Mouse (Mus musculus) v-Abl transformed pro-B cells (cell line): Measurements from ENCODE around the gene Spr.

Experiments used
- in situ Hi-C, 2 experiments: fragments of 400-800 bp; cut with MboI; formaldehyde crosslinking; loops; one replicate each; pipeline ENCODE4 v1.15.1; 2025; ENCODE audit not compliant: unreplicated experiment in 2 of 2

Gene Spr

DNA sequence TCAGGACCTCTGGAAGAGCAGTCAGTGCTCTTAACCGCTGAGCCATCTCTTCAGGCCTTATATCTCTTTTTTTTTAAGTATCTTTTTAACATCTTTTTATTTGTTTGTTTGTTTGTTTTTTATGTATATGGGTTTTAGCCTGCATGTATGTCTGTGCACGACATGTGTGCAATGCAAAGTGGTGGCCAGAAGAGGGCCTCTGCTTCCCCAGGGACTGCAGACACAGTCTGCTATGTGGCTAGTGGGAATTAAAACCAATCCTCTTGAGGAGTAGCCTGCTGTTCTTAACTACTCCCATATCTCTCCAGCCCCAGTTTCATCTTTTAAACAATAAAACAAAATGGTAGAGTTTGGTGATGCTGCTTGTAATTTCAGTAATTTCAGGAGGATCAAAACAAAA, 2.0 kb upstream of the Spr start:
- in situ Hi-C loops: loop anchor here in 1 of 2 experiments (25.0 kb wide), 1 partner anchor 873 kb away; the partner anchor contains the start of gene Figla

DNA sequence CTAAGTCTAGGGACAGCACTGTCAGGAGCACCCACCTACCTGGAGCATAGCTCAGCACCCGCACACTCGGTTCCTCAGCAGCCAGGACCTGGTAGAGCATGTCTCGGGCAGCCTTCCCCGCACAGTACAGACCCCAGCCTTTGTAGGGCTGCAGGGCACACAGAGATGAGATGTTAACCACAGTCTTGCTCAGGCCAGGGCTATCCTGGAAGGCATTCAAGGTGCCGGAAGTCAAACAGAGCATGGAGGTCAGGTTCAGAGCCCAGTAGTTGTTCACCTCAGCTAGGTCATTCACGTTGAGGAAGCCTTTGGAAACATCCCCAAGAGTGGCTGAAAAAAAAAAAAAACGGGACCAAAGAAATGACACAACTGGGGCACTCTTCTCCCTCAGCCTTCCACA, 782 bp downstream of the Spr start:
- in situ Hi-C loops: loop anchor here in 1 of 2 experiments (25.0 kb wide), 1 partner anchor 876 kb away; the partner anchor contains the start of gene Figla

DNA sequence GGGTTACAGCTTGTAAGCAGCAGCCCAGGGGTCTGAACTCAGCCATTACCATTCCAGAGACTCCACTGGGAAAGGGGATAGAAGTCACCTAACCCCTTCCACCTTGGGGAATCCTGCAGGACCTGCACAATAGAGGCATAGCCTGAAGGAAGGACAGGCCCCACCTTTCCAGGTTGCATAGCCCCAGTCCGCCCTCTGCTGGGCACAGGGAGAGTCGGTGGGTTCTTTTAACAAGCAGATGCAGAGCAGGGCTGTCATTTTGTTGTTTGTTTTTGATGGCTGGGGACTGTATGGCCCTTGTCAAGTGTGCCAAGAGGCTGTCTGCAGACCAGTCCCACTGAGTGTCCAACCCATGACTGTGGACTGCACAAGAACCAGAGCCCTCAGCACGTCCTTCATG, 4.8 kb downstream of the Spr start:
- in situ Hi-C loops: loop anchor here (5.0 to 25.0 kb wide), 3 partner anchors 95 to 1040 kb away; partner anchors contain the start of gene Figla (in 1 of the 2)

DNA sequence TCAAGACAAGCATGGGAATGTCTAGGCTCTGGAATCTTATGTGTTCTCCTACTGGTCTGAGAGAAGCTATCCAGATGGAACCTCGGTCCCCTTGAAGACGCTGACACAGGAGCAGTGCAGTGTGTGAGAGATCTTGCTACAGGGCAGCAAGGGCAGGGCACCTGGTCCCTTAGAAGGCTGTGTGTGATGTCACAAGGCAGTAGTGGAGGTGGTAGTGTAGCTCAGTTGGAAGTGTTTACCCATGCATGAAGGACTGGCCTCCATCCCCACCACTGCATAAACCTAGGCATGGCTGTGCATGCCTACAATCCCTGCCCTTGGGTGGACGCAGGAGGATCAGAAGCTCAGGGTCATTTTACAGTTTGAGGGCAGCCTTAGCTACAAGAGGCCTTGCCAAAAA, 5.3 kb downstream of the Spr start:
- in situ Hi-C loops: loop anchor here (5.0 to 25.0 kb wide), 3 partner anchors 95 to 1040 kb away; partner anchors contain the start of gene Figla (in 1 of the 2)

DNA sequence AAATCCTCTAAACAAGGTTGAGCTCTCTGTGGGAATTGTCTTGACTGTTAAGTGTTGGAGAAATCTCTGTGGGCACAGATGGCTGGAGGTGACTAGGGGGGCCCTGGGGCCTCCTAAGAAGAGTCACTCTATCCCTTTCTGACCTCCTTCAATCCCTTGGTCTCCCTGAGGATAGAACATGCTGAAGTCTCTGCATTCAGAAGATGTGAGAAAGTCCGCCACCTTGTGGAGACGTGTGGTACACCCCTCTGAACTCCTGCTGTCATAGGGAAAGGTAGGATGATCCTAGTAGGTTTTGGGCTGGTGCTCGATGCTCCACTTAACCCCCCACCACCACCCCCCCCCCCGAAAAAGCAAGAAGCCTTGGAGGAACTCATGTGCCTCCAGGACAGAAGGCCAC, 5.9 kb downstream of the Spr start:
- in situ Hi-C loops: loop anchor here (5.0 to 25.0 kb wide), 3 partner anchors 94 to 1039 kb away; partner anchors contain the start of gene Figla (in 1 of the 2)

DNA sequence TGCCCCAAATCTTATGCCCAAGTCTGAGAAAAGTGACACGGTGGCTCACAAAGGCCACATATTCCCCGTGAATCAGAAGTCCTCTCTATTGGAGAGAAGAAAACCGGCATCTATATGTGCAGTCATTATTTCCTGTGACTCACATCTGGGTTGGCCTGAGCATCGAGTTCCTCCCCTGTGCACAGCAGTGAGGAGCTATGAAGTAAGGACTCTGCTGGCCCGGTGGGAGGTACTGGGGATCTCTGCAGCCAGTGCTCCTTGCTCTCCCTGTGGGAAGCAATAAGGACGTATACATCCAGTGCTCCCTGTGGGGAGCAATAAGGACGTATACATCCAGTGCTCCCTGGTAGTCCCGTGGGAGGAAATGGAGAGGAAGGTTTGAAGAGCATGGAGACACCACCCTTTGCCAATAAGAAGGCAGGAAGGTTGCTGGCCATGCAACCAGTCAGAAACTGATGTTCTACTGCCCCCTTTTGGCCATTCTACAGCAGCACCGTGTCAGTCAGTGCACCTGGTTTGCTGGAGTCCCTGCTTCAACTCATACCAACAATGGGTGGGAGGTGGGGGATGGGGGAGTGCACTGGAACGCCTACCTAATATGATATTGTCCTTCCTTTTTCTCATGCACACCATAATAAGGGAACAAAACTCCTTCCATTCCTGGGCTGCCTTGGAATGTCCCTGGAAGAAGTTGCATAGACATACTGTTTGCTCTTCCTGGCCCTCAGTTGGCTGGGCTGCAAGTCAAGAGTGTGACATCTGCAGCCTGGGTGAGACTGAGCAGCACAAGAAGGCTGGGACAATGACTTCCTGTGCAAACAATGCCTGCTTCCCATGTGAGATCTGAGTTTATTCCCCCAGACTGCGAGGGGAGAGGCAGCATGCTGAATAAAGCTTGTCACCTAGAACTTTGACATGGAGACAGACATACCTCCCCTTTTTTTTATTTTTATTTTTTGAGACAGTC, 19.7 kb downstream of the Spr start:
- in situ Hi-C loops: loop anchor here in 1 of 2 experiments (25.0 kb wide), 1 partner anchor 1231 kb away; no protein-coding TSS in a partner anchor

DNA sequence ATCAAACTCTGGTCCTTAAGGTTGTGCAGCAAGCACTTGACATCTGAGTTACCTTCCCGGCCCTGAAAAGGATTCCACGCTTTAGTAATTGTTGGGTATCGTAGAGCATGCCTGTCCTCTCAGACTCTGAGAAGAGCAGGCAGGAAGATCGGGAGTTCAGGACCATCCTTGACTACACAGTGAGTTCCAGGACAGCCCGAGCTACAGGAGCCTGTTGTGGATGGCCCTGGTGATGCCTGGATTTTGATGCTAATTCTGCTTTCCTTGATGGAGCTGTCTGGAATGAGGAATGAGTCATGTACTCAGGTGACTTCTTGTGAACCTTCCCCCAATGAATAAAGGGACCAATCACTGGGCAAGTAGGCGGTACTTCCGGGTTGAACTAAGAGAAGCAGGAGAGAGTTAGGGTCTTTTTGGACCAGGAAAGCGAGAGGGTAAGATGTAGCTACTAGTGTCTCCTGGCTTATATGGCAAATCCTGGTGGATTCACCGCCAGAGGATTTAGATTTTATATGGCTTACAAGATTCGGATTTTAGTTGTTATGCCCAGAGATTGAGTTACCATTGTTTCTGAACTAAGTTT, 32.4 kb downstream of the Spr start:
- in situ Hi-C loops: loop anchor here in 1 of 2 experiments (25.0 kb wide), 1 partner anchor 1218 kb away; no protein-coding TSS in a partner anchor

DNA sequence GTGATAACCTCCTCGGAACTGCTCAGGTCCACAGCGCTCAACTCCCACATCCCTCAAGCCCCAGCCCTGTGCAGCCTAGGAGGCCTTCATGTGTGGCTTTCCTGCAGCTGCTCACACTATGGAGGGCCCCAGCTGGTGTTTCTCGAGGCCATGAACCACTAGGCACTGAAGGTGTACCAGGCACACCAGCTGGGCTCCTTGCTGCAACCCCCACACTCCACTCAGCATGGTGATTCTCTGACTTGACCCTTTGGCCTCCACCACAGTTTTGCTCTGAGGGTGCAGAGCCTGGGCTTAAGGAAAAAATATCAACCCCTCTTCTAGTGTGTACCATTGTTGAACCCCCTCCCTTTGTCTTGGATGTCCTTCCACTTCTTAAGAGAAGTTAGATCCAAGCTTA, 34.2 kb downstream of the Spr start:
- in situ Hi-C loops: loop anchor here in 1 of 2 experiments (25.0 kb wide), 1 partner anchor 1216 kb away; no protein-coding TSS in a partner anchor

DNA sequence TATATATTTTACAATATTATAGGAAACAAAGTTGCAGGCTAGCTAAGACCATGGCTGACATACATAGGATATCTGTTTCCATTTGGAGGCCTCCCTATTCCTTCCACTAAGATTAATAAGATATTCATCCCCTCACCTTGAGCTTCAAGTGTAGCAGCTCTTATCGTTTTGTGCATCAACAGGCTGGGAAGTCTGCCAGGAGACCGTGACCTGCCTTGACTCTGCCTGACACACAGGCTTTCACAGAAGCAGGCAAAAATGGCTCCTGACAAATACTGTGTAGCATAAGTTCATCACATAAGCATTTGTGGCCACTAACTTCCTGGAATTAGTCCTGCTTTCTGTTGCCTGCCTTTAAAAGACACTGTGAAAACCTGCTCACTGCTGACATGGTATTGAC, 41.1 kb downstream of the Spr start:
- in situ Hi-C loops: no loop called here

DNA sequence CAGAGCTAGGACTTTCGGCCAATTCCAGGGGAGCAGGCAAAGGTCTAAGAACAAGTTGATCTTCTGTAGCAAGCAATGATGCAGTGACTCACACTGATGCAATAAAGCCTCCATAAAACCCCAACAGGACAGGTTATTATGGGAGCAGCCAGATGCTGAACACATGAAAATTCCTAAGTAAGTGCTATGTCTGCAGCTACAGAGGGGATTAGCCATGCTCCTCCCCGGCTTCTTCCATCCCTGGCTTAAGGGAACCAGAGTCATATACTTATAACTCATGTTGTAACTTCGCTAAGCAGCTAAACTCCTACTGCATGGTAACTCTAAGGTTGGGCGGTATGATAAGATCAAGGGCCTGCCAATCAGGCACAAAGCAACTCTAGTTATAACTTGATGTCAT, 50.1 kb downstream of the Spr start:
- in situ Hi-C loops: no loop called here

DNA sequence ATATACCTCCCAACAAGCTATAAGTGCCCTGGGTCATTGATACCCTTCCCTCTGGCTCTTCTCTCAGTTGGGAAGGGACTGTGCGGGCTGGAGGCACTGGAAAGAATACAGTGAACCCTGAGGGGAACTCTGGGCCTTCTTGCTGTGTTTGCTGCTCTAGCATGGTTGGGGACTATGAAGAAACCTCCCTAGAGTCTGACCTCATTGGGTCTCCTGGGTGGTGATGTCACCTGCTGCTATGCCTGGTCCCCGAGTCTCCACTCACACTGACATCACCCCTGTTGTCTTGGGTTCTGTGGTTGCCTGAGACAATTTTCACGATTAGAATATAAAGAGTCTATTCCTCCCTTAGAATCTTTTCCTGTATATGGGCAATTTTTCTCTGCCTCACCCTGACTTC, 50.9 kb downstream of the Spr start:
- in situ Hi-C loops: no loop called here
